Mouse (Mus musculus): ENCODE measurements at regions not wholly inside any gene's neighbourhood (a gene's known extent, or its start where the extent isn't known, plus 50 kb on each side); places are given as distances from the start of the nearest gene placed in this dataset.

DNA sequence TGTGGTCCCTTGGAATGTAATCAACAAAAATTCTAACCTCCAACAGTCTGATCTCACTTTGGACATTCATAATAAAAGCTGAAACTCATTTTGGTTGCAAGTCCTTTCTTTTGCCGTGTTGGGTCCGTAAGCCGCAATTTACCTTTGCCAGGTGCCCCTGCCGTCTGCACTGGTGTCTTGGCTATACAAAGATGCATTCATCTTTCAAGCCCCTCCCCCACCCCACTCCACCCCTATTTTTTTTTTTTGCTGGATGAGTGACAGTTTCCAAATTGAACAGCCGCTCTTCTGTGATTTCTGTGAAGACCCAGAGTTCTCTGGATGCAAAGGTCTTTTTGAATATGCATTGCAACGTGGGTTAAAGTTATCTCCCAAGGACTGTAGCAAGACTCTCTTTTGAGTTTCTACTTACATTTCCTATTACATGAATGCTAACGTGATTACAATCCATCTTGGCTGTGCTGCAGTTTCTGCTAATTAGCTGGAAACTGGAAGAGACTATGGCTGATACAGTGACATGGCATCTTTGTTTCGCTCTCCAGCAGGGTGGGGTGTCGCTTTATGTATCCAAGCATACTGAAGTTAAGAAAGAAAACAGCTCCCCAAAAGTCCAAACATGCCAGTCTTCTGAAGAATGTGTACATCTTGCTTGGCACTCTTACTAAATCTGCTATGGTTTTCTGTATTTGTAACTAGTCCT lies 67.4 kb upstream of the Tiam2 start:
- WGBS: 89% methylated on average over 9 of the region's 9 CpGs
- DNase-seq: no peak

DNA sequence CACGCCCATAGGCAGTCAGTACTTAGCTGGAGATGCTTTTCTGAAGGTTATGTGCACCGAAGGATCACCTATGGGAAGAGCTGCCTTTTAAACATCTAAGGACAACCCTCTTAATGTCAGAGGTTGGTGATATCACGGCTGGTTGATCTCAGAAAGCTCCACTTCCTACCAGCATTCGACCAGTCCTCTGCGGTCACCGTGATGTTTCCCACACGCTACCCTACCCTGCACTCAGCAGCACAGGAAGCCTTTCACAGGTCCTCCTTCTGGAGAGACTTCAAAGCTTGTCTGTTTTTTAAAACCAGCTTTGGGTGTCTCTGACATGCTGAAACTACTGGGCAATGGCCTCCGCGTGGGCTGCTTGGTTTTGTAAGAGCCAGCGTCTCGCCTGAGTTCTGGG lies 65.6 kb upstream of the Tiam2 start:
- Histone ChIP-seq H3K27ac (no peak overlapping the region), H3K27me3 (ENCODE audit: control insufficient read depth, insufficient read depth, low read length) (no peaks in the 10 kb centered on the region), H3K4me1 (ENCODE audit: control insufficient read depth, insufficient read depth, low read length) (peaks cover 2% of the 10 kb centered on the region), H3K36me3 (ENCODE audit: control insufficient read depth, insufficient read depth, low read length) (no peaks in the 10 kb centered on the region; the same call in 1 of the 2 replicates), H3K4me3 (no peak overlapping the region), H3K9ac (ENCODE audit: low read depth, low read length) (no peak overlapping the region), H3K79me2 (replicated peaks; ENCODE audit: control insufficient read depth, insufficient read depth, low read length) (no peaks in the 10 kb centered on the region)
- WGBS: 86% methylated on average over 11 of the region's 11 CpGs
- intact Hi-C loops (cut with DNase I): no loop called here
- DNase-seq: no peak
- no peak for TF ChIP-seq EP300 (IDR thresholded peaks at IDR 0.05; ENCODE audit: insufficient read depth, low read depth, low read length)
- TF ChIP-seq CTCF (IDR thresholded peaks at IDR 0.05): no peak
- TF ChIP-seq POLR2A (IDR thresholded peaks at IDR 0.05; ENCODE audit: insufficient read depth, low read depth, low read length): no peak

More for the DNA sequence above, 67.4 kb upstream of the Tiam2 start:
- intact Hi-C loops (cut with DNase I): no loop called here
- H3K4me3 ChIP-seq: no peak overlapping the region
- H3K27ac ChIP-seq: no peak overlapping the region
- H3K36me3 ChIP-seq (ENCODE audit: control insufficient read depth, insufficient read depth, low read length): no peaks in the 10 kb centered on the region; the same call in 1 of the 2 replicates
- no peaks in the 10 kb centered on the region for H3K27me3 ChIP-seq (ENCODE audit: control insufficient read depth, insufficient read depth, low read length)
- H3K9ac ChIP-seq (ENCODE audit: low read depth, low read length): no peak overlapping the region
- no peak for TF ChIP-seq EP300 (IDR thresholded peaks at IDR 0.05; ENCODE audit: insufficient read depth, low read depth, low read length)
- TF ChIP-seq POLR2A (IDR thresholded peaks at IDR 0.05; ENCODE audit: insufficient read depth, low read depth, low read length): no peak
- no peak for TF ChIP-seq CTCF (IDR thresholded peaks at IDR 0.05)
- H3K4me1 ChIP-seq (ENCODE audit: control insufficient read depth, insufficient read depth, low read length): peaks cover 2% of the 10 kb centered on the region
- no peaks in the 10 kb centered on the region for H3K79me2 ChIP-seq (replicated peaks; ENCODE audit: control insufficient read depth, insufficient read depth, low read length)

DNA sequence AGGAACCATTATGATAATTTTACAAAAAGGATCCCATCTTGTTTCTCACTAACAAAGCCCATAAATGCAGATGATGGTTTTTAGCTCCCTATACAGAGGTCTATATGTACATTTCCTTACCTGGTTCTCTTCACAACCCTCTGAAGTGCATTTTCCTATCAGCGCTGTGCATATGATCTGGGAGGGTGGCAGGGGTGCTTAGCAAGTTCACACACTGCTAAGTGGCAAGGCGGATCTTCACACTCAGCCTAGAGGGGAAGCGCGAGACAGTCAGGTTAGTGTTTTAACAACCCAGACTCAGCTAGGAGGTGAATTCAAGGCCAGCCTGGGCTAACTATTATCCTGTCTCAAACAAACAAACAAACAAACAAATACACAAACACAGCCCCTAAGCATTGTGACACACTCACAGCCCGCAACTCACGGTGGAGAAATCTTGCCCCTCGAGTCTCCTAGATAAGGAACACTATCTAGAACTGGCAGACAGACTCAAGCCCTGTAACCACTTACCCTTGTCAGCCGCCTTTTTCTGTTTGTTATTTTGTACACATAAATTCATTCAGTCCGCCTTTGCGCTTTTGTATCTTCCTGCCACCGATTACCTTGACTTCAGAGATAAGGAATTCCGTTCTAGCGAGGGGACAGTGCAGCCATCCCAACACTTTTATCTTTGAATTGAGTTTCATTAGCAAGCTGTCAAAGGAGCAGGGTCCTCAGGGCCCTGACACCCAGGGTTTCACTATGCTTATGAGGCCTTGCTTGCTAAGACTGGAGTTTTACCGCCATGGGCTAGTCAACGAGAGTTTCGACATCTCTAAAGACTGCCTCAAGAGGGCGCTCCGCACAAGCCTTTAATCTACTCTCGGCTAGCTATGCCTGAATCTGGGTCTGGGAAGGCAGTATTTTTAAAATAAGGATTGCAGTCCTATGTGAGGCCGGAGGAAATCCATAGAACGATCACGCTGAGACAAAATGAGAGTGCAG lies 53.0 kb upstream of the Tiam2 start:
- TF ChIP-seq CTCF (IDR thresholded peaks at IDR 0.05) (peak; percentile 93), POLR2A (IDR thresholded peaks at IDR 0.05; ENCODE audit: insufficient read depth, low read depth, low read length) (no peak), EP300 (IDR thresholded peaks at IDR 0.05; ENCODE audit: insufficient read depth, low read depth, low read length) (0 out of 2 replicates have a peak, but pooled peaks have one; percentile 56)
- no peaks in the 10 kb centered on the region for H3K27me3 ChIP-seq (ENCODE audit: control insufficient read depth, insufficient read depth, low read length)
- DNase-seq: peak; percentile 71 to 85
- no peak overlapping the region for H3K4me3 ChIP-seq
- H3K79me2 ChIP-seq (replicated peaks; ENCODE audit: control insufficient read depth, insufficient read depth, low read length): no peaks in the 10 kb centered on the region
- H3K4me1 ChIP-seq (ENCODE audit: control insufficient read depth, insufficient read depth, low read length): no peaks in the 10 kb centered on the region
- no peaks in the 10 kb centered on the region for H3K36me3 ChIP-seq (ENCODE audit: control insufficient read depth, insufficient read depth, low read length)
- WGBS: 43% methylated on average over 22 of the region's 22 CpGs
- H3K9ac ChIP-seq (ENCODE audit: low read depth, low read length): no peak overlapping the region
- no peak overlapping the region for H3K27ac ChIP-seq
- intact Hi-C loops (cut with DNase I): loop anchor here (1.0 to 5.0 kb wide), 3 partner anchors 79 to 234 kb away; no protein-coding TSS in a partner anchor

DNA sequence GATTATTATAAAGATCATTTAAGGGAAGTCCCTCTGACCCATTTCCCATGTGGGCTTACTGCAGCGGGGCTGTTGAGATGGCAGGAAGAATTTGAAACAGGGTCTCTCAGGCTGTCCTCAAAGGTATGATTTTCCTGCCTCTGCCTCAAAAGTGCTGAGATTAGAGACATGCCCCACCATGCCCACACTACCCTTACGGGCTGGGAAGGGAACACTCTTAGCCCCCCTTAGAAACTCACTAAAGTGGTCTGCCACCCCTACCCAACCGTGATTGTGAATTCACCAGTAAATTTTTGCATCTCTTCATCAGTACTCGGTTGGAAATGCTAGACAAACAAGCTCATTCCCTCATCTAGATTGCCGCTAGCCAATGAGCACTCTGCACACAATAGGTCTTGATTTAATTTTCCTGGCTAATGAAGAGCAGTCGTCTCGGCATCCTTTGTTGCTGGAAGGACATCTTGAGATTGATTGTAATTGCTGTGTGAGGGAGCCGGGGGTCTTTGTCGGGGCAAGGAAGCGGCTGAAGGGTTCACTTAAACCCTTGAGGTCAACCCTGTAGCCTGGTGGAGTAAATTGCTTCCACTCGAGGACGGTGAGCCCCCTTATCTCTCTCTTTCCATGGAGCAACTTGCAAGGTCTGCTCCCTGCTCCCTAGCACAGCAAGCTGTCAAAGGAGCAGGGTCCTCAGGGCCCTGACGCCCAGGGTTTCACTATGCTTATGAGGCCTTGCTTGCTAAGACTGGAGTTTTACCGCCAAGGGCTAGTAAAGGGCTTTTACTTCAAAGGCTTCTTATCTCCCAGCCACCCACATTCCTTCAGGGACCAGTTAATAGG lies 51.7 kb upstream of the Tiam2 start:
- no peak overlapping the region for H3K9ac ChIP-seq (ENCODE audit: low read depth, low read length)
- no peaks in the 10 kb centered on the region for H3K27me3 ChIP-seq (ENCODE audit: control insufficient read depth, insufficient read depth, low read length)
- intact Hi-C loops (cut with DNase I): loop anchor here (5.0 kb wide), 2 partner anchors 78 to 233 kb away; no protein-coding TSS in a partner anchor
- H3K27ac ChIP-seq: no peak overlapping the region
- no peaks in the 10 kb centered on the region for H3K4me1 ChIP-seq (ENCODE audit: control insufficient read depth, insufficient read depth, low read length)
- H3K36me3 ChIP-seq (ENCODE audit: control insufficient read depth, insufficient read depth, low read length): no peaks in the 10 kb centered on the region
- 67% methylated on average over 14 of the region's 14 CpGs for WGBS
- H3K4me3 ChIP-seq: no peak overlapping the region
- no peaks in the 10 kb centered on the region for H3K79me2 ChIP-seq (replicated peaks; ENCODE audit: control insufficient read depth, insufficient read depth, low read length)
- TF ChIP-seq POLR2A (IDR thresholded peaks at IDR 0.05; ENCODE audit: insufficient read depth, low read depth, low read length) (no peak), CTCF (IDR thresholded peaks at IDR 0.05) (no peak), EP300 (IDR thresholded peaks at IDR 0.05; ENCODE audit: insufficient read depth, low read depth, low read length) (no peak)
- no peak for DNase-seq

Data from heart, adult 2 months (tissue).